ENCODE assay signal across 8 mouse cellular contexts in the genomic region with DNA sequence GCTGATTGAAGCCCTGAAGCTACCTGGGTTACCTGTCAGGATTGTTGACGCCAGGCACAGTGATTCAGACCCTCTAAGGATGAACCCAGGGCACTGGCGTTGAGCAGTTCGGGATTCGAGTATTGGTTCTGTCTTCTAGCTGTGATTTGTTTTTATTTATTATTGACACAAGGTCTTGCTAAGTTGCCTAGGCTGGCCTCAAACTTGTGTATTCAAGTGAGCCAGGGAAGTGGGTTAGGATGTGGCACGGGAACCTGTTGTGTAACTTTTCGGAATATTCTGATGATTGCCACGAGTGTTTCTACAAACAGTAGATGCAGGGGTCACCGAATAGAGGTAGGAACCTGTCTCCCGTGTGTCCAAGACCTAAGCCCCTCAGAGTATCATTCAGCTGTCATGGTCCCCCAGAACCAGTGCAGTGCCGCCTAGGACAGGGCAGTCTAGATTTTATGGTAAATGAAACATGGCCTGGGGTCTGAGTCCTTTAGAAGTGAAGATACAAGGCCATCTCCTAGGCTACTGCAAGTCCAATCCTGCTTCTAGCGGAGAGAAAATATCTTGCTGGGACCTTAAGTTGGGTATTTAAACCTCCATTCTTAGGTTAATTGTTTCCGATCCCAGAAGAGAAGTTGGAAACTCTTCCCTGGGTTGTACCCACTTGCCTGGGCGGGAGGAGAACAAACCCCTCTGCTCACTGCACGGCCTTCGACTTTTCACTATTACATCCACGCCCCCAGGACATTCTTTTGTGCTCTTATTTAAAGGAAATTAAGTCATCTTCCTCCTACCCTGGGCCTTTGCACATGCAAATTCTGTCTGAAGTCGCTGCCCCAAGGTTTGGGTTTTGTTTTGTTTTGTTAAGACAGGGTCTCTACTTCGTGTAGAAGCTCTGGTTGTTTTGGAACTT. TPM values are rescaled to one million over a fixed set of nuclear protein-coding genes. Genes with fewer than 3 reads are reported as not detected.
DNase-seq lines count a peak whose midpoint lies in the region; ATAC-seq and TF ChIP-seq lines count a peak whose summit lies in the region.

No protein-coding gene starts in this region.

- DNase-seq in lung, adult 2 months, result no peak
- DNase-seq in lung, postnatal 4 days, result no peak
- peak; percentile 28 for DNase-seq in brain, embryonic 14.5 days (ENCODE audit: low read depth)
- no peak for DNase-seq in hindbrain, embryonic 11.5 days (ENCODE audit: low spot score)
- DNase-seq in layer of hippocampus, postnatal 10 days (ENCODE audit: low spot score in 2 of 2), result no peak
- no peak for DNase-seq in ovary, adult 18-20 months (ENCODE audit: low spot score)
- no peak for DNase-seq in right cerebral cortex, adult 18-20 months

- no peak for ATAC-seq in hindbrain, embryonic 11.5 days (ENCODE audit: low FRiP score)
- no peak for ATAC-seq in midbrain, embryonic 12.5 days (ENCODE audit: low FRiP score, low read depth)

- H3K9ac ChIP-seq in hindbrain, embryonic 11.5 days (ENCODE audit: low read depth, low read length), result peak overlapping the region; percentile 78
- H3K9ac ChIP-seq in midbrain, embryonic 12.5 days (replicated peaks), result peak overlapping the region; percentile 86

- H3K27me3 ChIP-seq in hindbrain, embryonic 11.5 days (ENCODE audit: control insufficient read depth, insufficient read depth, low read length), result peaks cover 8% of the 10 kb centered on the region
- peaks cover 7% of the 10 kb centered on the region; the same call in 1 of the 2 replicates for H3K27me3 ChIP-seq in midbrain, embryonic 12.5 days

- no peaks in the 10 kb centered on the region for H3K36me3 ChIP-seq in hindbrain, embryonic 11.5 days (ENCODE audit: control insufficient read depth, insufficient read depth, low read length)
- H3K36me3 ChIP-seq in midbrain, embryonic 12.5 days, result peaks cover 7% of the 10 kb centered on the region

- WGBS in lung, adult 2 months, result 33% methylated on average over 18 of the region's 18 CpGs
- 29% methylated on average over 18 of the region's 18 CpGs for WGBS in hindbrain, embryonic 11.5 days
- WGBS in midbrain, embryonic 12.5 days, result 32% methylated on average over 18 of the region's 18 CpGs

- H3K4me2 ChIP-seq in hindbrain, embryonic 11.5 days (replicated peaks; ENCODE audit: low read depth, low read length), result peak overlapping the region; percentile 91
- peak overlapping the region; percentile 87 for H3K4me2 ChIP-seq in midbrain, embryonic 12.5 days (replicated peaks)

- H3K9me3 ChIP-seq in hindbrain, embryonic 11.5 days (ENCODE audit: control insufficient read depth, low read length), result no peaks in the 10 kb centered on the region
- H3K9me3 ChIP-seq in midbrain, embryonic 12.5 days, result no peaks in the 10 kb centered on the region

- peak overlapping the region; percentile 92 for H3K27ac ChIP-seq in hindbrain, embryonic 11.5 days (ENCODE audit: low read depth, low read length)
- peak overlapping the region; percentile 92 for H3K27ac ChIP-seq in midbrain, embryonic 12.5 days (replicated peaks)

- no peak for TF ChIP-seq CTCF in lung, adult 2 months (IDR thresholded peaks at IDR 0.05; ENCODE audit: insufficient read depth, low read length)
- TF ChIP-seq CTCF in brain, embryonic 14.5 days (IDR thresholded peaks at IDR 0.05; ENCODE audit: borderline replicate concordance, extremely low read depth, insufficient read depth, insufficient read length), result no peak

- peaks cover 5% of the 10 kb centered on the region; the same call in 1 of the 2 replicates for H3K4me1 ChIP-seq in lung, adult 2 months (ENCODE audit: control insufficient read depth, insufficient read depth, low read length)
- peaks cover 2% of the 10 kb centered on the region; the same call in 1 of the 2 replicates for H3K4me1 ChIP-seq in hindbrain, embryonic 11.5 days (replicated peaks; ENCODE audit: control insufficient read depth, insufficient read depth, low read length)
- peaks cover 29% of the 10 kb centered on the region for H3K4me1 ChIP-seq in midbrain, embryonic 12.5 days

- peak overlapping the region; percentile 78 for H3K4me3 ChIP-seq in lung, adult 2 months (replicated peaks; ENCODE audit: extremely low read depth, low read depth, low read length)
- H3K4me3 ChIP-seq in hindbrain, embryonic 11.5 days (ENCODE audit: low read depth, low read length), result peak overlapping the region; percentile 78
- peak overlapping the region; percentile 72 for H3K4me3 ChIP-seq in midbrain, embryonic 12.5 days

- TF ChIP-seq POLR2A in lung, adult 2 months (IDR thresholded peaks at IDR 0.05; ENCODE audit: borderline replicate concordance, extremely low read depth, low read depth, low read length), result no peak
- TF ChIP-seq POLR2A in brain, embryonic 14.5 days (IDR thresholded peaks at IDR 0.05; ENCODE audit: borderline replicate concordance, extremely low read depth, insufficient read depth, insufficient read length, poor library complexity, severe bottlenecking), result no peak

RNA-seq across cellular contexts. Expression of a gene that starts 3.6 kb away (rescaled TPM):
- polyA plus RNA-seq in lung, adult 2 months (2012; rRNA removed), result 261 and 286 TPM in 2 replicates
- 80.2 and 81.0 TPM in 2 replicates for polyA plus RNA-seq in brain, embryonic 14.5 days (2012; rRNA removed)
- polyA plus RNA-seq in hindbrain, embryonic 11.5 days (2014; fragmentation: Nextera tagmentation; extraction: Ambion mirVana), result 112 and 127 TPM in 2 replicates
- 91.2 and 98.0 TPM in 2 replicates for polyA plus RNA-seq in midbrain, embryonic 12.5 days (2016; fragmentation: Nextera tagmentation; extraction: Ambion mirVana)
- 10 to 100 TPM; 46.9 to 54.7 TPM for total RNA-seq in layer of hippocampus, postnatal 10 days (2021)
